Mouse (Mus musculus): ENCODE measurements around the gene Zfp282.
"Not testable (repeated sequence)": the region's sequence is repeated elsewhere in the genome, so short reads cannot be mapped to it uniquely, and the experiment has no call there.

Zfp282 gene

DNA sequence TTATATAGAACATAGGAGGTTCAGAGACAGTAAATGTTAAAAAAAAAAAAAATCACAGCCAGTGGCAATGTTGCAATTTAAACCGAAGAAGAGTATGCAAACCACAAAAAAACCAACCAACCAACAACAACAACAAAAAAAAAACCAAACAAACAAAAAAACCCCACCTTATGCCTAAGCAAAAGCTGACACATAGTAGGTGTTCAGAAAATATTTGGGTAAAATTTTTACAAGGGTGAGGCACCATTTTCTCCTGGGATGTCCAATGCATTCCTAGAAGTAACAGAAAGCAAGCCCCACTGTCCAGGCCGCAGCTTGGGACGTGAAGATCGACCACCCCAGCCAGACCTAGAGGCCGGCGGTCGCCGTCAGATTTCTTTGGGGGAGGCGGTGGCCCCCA is at the start of gene Zfp282:
Gene Zfp282 (plus strand): TSS at position 147 of the 400 bp plus-strand sequence.
- no peak for DNase-seq (ENCODE audit: low spot score)

DNA sequence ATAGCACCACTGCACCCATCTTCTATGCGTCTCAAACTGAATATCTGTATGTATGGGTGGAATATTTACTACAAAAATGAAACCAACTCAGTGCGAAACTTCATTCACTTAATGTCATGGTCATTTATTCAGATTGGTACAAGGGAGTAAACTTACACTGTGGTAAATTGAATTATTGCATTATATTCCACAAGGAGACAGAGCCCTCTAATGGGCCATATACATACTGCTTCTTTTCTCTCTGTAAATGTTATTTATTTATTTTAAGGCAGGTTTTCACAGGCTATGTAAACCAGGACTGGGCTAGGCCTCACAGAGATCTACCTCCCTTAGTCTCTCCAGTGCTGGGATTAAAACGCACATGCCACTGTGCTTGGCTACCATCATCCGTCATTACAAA is 49.5 kb upstream of the Zfp282 start:
- DNase-seq (ENCODE audit: low spot score), result no peak

GRCm38 (mm10) chr6:47828950-47829349 is 48.1 kb upstream of the Zfp282 start:
- no peak for DNase-seq (ENCODE audit: low spot score)

DNA sequence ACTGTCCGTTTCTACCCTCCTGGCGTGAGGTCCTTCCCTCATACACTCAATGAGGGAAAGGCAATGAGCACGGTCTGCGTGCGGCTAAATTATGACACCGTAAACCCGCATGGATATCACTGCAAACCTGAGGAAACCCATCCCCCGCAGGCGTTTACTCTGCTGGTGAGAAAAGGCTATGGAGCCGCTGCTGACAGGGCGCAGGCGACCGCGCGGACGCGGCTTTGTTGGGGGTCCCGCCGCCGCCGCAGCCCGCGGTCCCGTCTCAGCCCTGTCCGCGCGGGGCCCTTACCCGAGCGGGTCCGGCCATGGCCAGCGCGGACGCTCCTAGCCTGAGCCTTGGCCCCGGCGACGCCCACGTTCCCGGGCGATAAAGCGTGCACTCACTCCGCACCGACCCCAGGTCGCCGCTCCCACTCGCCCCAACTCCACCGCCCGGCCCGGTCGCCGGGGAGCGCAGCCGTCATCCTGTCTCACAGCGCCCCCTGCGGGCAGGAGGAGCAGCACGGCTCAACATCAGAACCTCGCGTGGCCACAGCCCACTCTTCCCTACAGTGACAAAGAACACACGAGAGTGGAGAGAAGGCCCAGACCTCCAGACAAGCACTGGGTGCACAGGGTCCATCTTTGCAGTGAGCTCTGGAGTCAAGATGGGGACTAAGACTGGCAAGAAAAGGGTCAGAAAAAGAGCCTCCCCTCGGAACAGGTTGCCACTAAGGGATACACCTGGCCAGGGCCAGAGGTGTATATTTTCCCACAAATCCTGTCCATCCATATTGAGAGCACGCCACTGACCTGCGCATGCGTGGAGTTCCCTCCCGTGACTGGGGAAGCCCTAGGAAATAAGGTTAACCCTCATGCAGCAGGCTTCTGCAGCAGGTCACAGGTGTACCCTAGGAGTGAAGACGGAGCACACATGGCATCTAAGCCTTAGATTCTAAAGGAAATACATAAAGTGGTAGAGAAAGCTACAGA is 46.6 kb upstream of the Zfp282 start, which contains the start of gene Zfp786:
Gene Zfp786 (minus strand): TSS at position 764 of the 975 bp plus-strand sequence.
- peak; percentile 92 for DNase-seq (ENCODE audit: low spot score)

GRCm38 (mm10) chr6:47832220-47832619 is 44.8 kb upstream of the Zfp282 start:
- no peak for DNase-seq (ENCODE audit: low spot score)

DNA sequence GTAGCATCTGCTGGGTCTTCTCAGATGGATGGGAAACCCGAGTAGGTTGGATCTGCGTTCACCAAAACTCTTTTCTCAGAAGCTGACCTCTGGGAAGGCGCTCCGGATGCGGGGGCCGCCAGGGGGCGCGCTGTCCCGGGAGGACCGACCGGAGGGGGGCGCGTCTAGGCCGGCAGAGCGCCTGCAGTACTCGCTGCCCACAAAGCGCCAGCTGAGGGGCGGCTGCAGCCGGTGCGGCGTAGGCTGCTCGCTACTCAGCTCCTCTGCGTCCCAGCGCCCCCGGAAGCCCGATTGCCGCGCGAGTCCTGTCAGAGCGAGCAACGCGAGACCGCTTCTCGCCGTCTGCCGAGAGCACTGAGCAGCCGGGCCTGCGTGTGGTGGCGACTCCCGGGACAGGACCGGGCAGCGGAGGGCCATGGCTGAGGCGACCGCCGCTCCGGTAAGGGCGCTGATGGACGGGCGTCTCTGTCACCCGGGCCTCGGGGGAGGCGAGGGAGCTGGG is 41.5 kb upstream of the Zfp282 start, which contains the start of gene Zfp398:
Gene Zfp398 (plus strand): TSS at position 180 of the 502 bp plus-strand sequence.
- DNase-seq (ENCODE audit: low spot score), result peak; percentile 95

GRCm38 (mm10) chr6:47835984-47836521 is 41.0 kb upstream of the Zfp282 start:
- peak; percentile 61 for DNase-seq (ENCODE audit: low spot score)

- no peak for DNase-seq (ENCODE audit: low spot score)
Measured at GRCm38 (mm10) chr6:47837630-47838029, 39.4 kb upstream of the Zfp282 start.

DNA sequence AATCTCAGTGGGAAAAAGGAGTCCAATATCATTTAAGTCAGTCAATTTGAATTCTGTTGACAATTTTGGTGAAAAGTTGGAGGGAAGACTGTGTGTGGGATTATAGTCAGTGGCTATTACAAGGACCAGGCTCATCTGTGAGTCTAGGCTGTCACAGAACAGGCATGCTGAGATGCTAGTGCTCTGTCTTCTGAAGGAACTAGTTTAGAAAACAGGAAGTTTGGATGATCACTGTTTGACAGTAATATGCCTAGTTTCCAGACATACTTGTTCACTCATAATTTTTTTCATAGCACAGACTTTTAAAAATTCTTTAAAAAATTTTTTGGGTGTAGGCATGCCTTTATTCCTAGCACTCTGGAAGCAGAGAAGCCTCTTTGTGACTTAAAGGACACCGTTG is 35.9 kb upstream of the Zfp282 start:
- DNase-seq (ENCODE audit: low spot score), result no peak

DNA sequence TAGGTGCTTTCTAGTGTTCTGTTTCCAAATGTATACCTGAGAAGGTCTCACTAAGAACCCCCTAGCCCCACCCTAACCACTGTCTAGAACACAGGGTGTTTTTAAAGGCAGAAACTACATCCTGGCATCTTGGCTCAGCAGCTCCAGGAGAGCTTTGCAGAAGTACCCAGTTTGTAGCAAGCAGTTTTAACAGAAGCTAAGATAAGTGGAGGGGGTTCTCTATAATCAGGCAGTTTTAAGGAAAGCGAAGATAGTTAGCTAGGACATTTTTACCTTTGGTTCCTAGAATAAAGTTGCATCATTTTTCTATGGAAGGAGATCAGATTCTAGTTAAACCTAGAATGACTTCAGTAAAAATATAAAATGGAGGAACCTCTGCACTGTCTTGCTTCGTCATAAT is 35.2 kb upstream of the Zfp282 start:
- no peak for DNase-seq (ENCODE audit: low spot score)

GRCm38 (mm10) chr6:47842337-47842736 is 34.7 kb upstream of the Zfp282 start:
- DNase-seq (ENCODE audit: low spot score), result no peak

DNA sequence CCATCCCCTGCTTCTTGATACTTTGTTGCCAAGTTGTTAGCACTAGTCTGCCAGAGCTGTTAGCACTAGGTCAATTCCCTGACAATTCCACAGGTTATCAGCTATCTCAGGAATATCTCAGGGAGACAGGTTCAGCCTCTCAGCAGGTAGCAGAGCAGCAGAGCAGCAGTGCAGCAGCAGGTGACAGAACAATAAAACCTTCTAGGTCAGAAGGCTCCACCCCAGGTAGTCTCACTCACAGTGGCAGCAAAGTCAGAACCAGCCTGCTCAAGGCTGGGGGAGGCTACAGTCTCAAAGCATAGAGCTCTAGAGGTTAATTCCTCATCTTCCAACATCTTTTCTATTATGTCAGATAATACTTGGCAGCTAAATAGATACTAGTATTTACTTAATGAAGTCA is 31.2 kb upstream of the Zfp282 start:
- DNase-seq (ENCODE audit: low spot score), result no peak

DNA sequence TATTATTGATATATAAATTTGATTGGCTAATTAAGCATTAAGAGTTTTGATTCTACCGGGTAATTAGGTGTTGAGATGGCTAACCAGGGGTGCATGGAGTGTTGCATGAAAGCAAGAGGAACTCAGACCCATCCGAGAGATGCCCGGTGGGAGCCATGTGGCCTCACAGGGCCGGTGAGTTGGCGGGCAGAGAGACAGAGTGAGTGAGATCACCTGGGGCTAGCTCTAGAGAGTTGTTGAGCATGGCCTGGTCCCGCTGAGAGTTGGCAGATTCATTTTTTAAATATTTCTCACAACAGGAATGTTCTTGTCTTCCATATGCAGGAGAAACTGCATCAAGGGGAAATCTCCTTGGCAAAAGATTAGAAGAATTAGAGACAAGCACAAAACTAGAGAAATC is 19.8 kb upstream of the Zfp282 start:
- DNase-seq (ENCODE audit: low spot score), result no peak

- not testable (repeated sequence) for DNase-seq (ENCODE audit: low spot score)
Measured at GRCm38 (mm10) chr6:47857729-47858128, 19.3 kb upstream of the Zfp282 start.

GRCm38 (mm10) chr6:47872266-47872665 is 4.7 kb upstream of the Zfp282 start:
- no peak for DNase-seq (ENCODE audit: low spot score)

DNA sequence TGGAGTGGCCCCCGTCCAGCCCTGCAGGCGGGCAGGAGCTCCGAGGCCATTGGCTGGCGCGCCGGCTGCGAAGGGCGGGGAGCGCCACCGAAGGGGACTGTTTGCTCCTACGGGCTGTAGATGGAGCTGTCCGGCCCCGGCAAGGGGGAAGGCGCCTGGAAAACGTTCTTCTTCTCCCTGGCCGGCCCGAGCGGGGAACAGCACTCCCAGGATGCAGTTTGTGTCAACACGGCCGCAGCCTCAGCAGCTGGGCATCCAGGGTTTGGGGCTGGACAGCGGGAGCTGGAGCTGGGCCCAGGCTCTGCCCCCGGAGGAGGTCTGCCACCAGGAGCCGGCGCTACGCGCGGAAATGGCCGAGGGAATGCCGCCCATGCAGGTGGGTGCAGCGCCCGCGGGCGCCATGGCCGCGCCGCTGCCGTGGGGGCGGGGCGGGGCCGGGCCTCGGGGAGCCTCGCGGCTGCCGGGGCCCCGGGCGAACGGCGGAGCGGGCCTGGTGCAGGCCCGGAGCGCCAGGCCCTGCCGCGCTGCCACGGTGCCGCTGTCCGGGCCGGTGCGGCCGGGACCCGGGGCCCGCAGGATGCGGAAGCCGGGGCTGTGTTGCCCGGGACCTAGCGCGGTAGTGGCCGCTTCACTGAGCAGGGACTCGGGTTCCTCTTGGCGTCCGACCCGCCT is 593 bp downstream of the Zfp282 start:
- DNase-seq (ENCODE audit: low spot score), result peak; percentile 88

GRCm38 (mm10) chr6:47878133-47878514 is 1.1 kb downstream of the Zfp282 start:
- no peak for DNase-seq (ENCODE audit: low spot score)

DNA sequence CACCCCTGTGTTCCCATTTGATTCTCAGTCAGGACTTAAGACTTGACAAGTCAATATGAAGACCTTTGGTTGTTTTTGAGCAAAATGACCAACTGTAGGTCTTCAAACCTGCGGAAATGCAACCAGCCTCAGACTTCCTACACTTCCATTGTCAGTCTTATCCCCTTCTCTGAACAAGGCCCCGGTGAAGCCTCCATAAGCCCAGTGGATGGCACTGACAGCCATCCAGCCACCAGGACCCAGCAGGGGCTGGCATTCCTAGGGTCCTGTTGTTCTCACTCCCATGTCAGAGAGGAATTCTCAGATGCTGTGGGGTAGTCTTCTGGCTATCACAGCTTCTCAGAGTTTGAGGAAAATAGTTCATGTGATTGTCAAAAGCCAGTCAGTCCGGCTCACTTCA is 1.6 kb downstream of the Zfp282 start:
- no peak for DNase-seq (ENCODE audit: low spot score)

- no peak for DNase-seq (ENCODE audit: low spot score)
Measured at GRCm38 (mm10) chr6:47879049-47879716, 2.2 kb downstream of the Zfp282 start.

- no peak for DNase-seq (ENCODE audit: low spot score)
Measured at GRCm38 (mm10) chr6:47880166-47880565, 3.2 kb downstream of the Zfp282 start.

GRCm38 (mm10) chr6:47888812-47889383 is 11.9 kb downstream of the Zfp282 start:
- DNase-seq (ENCODE audit: low spot score), result no peak

- no peak for DNase-seq (ENCODE audit: low spot score)
Measured at GRCm38 (mm10) chr6:47899416-47899815, 22.4 kb downstream of the Zfp282 start.
